Mouse (Mus musculus) monocyte, adult 5-6 weeks (primary cell): ENCODE results near the gene Ptprm. TPM values are rescaled to one million over a fixed set of nuclear protein-coding genes. Genes with fewer than 3 reads are reported as not detected.

Experiments used
- ATAC-seq: fragments of 153-309, 156-312 bp; replicated peaks from 2 replicates; pipeline ENCODE4 v1.8.0; 2017; ENCODE audit warnings: mild to moderate bottlenecking; ENCODE audit not compliant: low TSS enrichment, insufficient number of reproducible peaks, severe bottlenecking, poor library complexity, low FRiP score
- total RNA-seq: library from RNA; stranded (forward); fragments of 200-1000, 200-491, 200-594 nt; gene quantifications from 3 replicates; pipeline ENCODE4 v1.2.3, GENCODE M21; 2017

The Ptprm gene
- total RNA-seq, 1 experiment from 2014 or later: not detected

DNA sequence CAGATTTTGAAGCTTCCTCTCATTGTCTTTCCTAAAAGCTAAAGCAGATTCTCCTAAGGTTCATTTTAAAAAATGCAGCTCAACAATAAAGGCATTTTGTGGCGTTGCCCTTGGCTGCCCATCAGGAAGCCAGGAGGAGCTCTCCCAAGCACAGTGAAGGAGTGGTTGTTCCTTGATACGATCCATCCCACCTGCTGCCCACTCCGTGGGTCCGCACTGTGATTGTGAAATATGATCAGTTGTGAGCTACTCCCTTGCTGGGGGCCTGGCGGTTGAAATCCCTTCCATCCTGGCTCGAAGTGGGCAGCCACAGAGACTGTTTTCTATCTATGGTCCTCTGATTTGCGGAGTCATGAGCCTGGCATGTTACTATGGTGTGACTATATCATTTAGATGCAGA is 610.9 kb downstream of the Ptprm start:
- no peak for ATAC-seq

DNA sequence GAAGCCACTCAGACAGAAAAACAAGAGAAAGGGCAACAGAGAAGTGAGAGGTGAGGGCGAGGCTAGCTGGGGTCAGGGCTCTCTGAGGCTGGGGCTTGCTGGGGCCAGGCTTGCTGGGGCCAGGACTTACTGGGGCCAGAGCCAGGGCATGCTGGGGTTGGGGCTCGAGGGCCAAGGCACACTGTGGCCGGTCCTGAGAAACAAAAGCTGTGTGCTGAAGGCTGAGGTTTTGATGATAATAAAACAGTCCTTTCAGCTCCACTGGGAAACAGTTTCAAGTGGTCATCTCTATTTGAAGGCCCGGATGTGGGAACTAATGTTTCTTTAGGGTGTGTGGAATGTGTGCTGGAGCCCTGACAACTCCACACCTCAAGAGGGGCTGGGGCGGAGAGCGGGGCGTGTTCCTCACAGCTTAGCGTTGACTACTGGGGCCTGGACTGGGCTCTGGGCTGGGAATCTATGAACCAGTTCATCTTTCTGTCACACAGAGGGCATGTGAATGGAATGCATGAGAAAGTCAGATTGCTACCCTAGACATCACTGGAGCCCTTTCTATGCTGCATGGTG is 615.4 kb downstream of the Ptprm start:
- no peak for ATAC-seq

DNA sequence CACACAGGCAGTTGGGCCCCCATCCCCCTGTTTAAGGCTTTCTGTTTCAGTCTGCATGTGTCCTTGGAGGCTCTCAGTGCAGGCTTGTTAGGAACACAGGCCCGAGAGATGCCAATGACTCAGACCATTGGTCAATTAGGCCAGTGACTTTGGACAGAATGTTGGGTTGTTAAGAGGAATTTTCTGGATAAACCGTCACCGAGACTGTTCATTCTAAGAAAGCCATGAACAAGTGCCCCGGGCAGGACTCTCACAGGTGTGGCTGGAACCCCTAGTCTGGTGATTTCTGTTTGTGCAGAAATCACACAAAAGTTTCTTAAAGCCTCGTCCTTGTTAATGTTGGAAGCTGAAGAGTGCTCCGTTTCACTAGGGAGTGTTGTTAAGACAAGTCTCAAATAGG is 615.9 kb downstream of the Ptprm start:
- ATAC-seq: no peak

GRCm38 (mm10) chr17:66736450-66736849 is 617.8 kb downstream of the Ptprm start:
- no peak for ATAC-seq

DNA sequence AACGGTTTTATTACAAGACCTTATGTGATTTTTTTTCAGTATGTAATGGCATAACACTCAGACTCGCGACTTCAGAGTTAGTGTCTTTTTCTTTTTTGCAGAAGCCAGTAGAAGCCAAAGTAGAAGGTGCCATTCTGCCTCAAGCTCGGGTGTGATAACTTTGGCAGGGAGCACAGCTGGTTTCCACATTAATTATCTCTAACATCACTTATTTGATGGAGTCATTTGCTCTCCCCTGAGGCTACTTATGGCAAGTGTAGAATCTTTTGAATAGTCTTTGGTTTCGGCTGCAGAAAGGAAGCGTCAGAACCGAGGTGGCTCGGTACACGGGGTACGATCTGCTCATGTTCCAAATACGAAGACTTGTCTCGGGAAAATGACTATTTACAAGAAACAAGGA is 620.7 kb downstream of the Ptprm start:
- no peak for ATAC-seq

DNA sequence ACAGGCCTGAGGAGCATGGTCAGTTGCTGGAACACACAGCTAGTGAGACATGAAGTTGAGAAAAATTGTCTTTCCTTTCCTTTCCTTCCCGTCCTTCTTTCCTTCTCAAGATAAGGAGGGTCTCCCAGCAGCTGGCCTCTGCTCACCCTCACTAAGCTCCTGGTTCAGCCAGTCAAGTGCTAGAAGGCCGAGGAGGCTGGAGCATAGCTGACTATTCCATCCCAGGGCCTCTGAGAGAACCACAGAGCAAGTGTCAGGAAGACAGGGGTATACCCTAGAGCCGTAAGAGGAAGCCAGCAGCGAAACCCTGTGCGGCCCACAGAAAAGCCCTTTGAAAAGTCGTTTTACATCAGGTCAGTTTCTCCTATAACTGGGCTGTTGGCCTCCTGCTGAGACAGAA is 624.3 kb downstream of the Ptprm start:
- ATAC-seq: no peak

GRCm38 (mm10) chr17:66720992-66721351 is 633.3 kb downstream of the Ptprm start:
- no peak for ATAC-seq

- no peak for ATAC-seq
These were observed 633.9 kb downstream of the Ptprm start for GRCm38 (mm10) chr17:66720200-66720991.

DNA sequence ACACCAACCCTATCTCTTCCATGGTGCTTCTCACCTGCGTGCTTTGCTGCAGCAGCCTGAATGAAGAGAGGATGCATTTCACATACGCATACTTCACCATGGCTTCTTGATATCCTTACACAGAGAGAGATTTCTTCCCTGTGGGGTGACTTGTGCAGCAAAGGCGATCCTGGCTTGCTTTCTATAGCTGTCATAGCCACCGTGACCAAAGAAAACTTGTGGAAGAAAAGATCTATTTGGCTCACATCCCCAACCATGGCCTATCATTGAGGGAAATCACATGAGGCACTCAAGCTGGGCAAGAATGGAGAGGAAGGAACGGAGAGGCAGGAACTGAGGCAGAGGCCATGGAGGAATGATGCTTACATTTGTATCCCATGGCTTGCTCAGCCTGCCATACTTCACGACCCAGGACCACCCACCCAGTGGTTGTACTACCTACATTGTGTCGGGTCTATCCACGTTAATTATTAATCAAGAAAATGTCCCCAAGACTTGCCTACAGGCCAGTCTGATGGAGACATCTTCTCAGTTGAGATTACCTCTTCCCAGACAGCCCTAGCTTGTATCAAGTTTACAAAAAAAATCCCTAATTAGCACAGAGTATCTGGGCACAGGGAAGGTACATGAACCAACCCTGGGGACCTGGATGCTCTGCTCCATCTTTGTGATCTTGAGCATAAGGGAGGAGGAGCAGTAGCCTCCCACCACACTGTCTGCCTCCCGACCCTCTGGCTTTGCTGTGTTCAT is 641.6 kb downstream of the Ptprm start:
- ATAC-seq: no peak

- no peak for ATAC-seq
These were observed 642.8 kb downstream of the Ptprm start for GRCm38 (mm10) chr17:66711221-66712016.

DNA sequence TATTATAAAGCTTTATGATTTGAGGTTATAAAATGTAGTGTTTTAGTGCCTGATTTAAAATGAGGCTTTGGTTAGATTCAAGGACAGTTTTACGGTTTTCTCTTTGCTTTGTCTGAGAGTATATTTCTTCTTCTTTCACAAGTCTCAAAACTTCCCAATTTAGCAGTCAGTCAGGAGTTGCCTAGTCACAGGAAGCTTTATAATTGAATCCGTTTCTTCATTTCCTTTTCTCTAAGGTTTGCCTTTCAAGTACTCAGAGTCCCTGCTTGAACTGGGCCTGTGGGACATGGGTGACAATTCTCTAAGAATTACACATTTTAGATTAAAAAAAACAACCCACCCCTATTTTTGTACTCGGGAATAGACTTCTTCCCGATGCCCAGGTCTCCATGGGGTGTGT is 643.7 kb downstream of the Ptprm start:
- no peak for ATAC-seq

GRCm38 (mm10) chr17:66708748-66709147 is 645.5 kb downstream of the Ptprm start:
- ATAC-seq: no peak

DNA sequence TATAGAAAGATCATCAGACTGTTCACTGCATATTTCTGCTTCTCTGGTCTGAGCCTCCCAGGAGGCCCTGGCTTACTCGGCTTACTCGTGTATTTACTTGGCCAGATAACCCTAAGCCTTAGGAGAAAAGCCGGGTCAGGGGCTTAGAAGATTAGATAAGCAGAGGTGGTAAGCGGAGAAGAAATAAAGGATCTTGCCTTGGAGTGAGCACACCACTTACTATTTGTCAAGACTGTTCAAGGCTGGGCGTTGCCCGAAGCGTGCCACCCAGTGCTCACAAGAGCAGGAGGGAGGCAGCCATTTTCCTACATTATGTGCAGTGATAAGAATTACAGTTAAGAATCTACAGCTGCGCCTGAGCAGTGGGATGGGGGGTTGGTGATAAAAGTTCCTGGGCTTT is 646.6 kb downstream of the Ptprm start:
- ATAC-seq: no peak

GRCm38 (mm10) chr17:66701358-66702184 is 652.7 kb downstream of the Ptprm start:
- no peak for ATAC-seq

GRCm38 (mm10) chr17:66699896-66700295 is 654.4 kb downstream of the Ptprm start:
- ATAC-seq: no peak

- ATAC-seq: no peak
These were observed 656.6 kb downstream of the Ptprm start for GRCm38 (mm10) chr17:66697650-66698049.

DNA sequence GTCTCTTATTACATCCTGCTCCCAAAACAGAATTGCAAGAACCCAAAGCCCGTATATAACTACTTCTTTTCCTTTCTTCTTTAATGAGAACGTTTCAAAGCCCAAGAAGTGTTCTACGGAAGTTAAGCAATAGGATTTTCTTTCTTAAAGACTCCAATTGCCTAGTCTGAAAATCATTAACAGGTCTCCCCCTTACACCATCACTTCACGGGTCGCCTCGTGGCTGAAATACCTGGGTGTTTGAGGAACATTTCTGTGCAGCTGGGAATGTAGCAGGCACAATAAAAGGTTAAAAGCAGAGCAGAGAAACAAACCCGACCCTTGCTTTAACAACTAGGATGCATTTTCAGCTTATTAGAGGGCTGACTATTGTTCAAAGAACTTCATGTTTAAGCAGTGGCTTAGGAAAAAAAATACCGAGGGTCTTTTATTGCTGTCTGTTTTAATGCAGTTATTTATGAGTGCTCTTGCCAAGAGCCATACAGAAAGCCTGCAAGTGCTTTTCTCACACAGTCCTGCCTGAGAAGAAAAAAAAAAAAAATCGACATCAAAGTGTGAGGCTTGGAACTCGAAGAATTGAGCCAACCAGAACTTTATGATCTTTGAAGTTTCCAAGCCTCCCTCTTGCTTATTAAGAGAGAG is 657.6 kb downstream of the Ptprm start:
- no peak for ATAC-seq

DNA sequence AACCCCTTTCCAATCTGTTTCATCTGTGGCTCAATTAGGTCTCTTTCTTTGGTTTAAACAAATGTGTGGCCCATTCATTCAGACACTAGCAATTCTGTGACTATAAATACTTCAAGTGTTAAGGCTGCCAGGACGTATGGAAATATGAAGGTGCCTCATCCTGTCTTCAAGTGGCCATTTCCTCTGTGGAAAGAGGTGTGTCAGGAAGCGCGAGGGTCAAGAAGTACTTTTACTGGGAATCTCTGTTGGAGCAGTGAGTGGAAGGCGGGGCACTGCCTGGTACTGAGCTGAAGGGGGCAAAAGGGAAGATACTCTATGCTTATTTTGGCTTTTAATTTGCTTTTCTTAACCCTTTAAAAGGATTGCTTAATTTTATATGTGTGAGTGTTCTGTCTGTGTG is 659.9 kb downstream of the Ptprm start:
- no peak for ATAC-seq
